Mouse (Mus musculus) right cerebral cortex, postnatal 14 days (tissue): Measurements from ENCODE around the gene Nup35.

ENCODE experiments used
- DNase-seq: peaks from one replicate; pipeline ENCODE4 v3.0.0; 2022

Nup35 gene

GRCm38 (mm10) chr2:80616854-80617737 is at the start of gene Nup35, which contains the start of gene Dusp19:
Gene Nup35, plus strand, starts transcription at chr2:80617236.
Gene Dusp19, plus strand, starts transcription at chr2:80617045.
- DNase-seq = peak; percentile 91

GRCm38 (mm10) chr2:80567411-80567810 is 49.6 kb upstream of the Nup35 start:
- DNase-seq = no peak

- no peak for DNase-seq
Observed at GRCm38 (mm10) chr2:80570656-80571055, 46.4 kb upstream of the Nup35 start.

DNA sequence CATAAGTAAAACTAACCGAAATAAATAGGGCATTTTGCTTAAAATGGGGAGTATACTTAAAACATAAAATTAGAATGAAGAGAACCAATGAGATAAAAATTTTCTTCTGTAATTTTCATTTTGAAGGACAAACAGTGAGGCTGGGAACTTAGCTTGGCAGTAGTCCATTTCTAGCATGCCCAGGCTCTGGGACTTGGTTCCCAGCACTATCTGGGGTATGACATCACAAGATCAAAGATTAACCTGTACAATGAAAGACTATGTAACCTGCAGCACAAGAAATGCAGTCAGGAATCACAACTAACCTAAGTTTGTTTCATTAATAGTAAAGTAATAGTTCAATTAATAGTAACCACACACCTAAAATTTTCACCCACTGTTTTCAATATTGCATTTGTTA is 39.8 kb upstream of the Nup35 start:
- DNase-seq = no peak

GRCm38 (mm10) chr2:80579253-80579891 is 37.7 kb upstream of the Nup35 start:
- DNase-seq = no peak

DNA sequence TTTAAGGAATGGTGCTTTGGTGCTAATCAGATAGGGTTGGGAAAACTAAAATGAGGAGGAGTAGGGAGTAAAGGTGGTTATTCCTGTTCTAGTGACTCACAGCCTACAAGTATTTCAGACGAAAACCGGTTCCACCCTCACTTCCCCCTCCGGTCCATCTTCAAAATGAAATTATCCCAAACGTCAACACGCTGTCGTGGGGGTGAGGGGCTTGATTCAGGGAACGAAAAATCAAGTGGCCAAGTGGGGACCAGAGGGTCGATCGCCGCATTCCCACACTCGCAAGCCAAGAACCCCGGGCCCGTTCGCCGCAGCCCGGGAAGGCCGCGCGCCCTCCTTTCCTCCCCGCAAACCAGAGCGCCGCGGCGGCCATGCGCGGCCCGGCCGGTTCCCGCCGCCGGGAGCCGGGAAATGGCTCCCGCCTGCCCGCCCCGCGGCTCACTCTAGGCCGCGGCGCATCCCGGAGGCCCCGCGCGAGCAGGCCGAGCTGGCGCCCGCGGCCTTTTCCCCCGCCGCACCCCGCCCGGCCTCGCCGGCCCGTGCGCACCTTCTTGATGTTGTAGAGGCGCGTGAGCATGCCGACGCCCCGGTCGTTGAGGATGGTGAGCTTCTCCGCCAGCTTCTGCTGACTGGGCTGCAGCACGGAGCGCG is 36.6 kb upstream of the Nup35 start:
- peak; percentile 31 for DNase-seq

GRCm38 (mm10) chr2:80581043-80581711 is 35.9 kb upstream of the Nup35 start, which contains the start of gene Nckap1:
Gene Nckap1, minus strand, starts transcription at chr2:80581380.
- peak; percentile 86 for DNase-seq

DNA sequence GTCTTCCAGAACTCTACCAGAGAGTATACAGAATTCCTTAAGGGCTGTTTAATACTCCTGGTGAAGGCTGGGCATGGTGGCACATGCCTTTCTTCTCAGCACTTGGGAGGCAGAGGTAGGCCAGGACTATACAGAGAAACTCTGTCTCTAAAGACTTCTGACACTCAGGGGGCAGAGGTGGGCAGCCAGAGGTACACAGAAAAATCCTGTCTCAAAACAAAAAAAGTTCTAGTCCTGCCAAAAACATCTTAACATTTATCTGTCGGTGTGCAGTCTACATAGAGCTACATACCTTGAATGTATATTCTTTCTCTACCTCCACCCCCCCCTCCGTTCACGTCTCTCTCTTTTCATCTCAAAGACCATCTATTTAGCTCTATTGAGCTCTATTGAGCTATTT is 34.7 kb upstream of the Nup35 start:
- DNase-seq = no peak

GRCm38 (mm10) chr2:80594215-80594918 is 22.7 kb upstream of the Nup35 start:
- peak; percentile 28 for DNase-seq

- DNase-seq = no peak
Observed at GRCm38 (mm10) chr2:80596960-80597359, 20.1 kb upstream of the Nup35 start.

GRCm38 (mm10) chr2:80599850-80600249 is 17.2 kb upstream of the Nup35 start:
- DNase-seq = no peak

DNA sequence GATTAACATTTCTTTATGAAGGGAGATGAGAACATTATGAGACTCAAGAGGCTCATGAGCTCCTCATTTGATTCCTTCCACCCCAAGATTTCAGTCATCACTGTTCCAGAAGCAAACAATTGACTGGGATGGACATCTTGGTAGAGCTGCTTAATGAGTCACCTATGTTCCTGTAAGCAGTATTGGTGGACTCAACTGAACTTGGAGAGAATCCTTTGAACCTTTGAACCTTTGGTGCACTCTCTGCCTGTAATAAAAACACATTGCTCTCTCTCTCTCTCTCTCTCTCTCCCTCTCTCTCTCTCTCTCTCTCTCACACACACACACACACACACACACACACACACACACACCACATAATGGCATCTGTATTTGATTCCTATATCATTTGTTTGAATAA is 16.4 kb upstream of the Nup35 start:
- DNase-seq = no peak

GRCm38 (mm10) chr2:80602756-80603155 is 14.3 kb upstream of the Nup35 start:
- DNase-seq = no peak

GRCm38 (mm10) chr2:80603771-80604426 is 13.1 kb upstream of the Nup35 start:
- DNase-seq = peak; percentile 26

- DNase-seq = no peak
Observed at GRCm38 (mm10) chr2:80612286-80612685, 4.8 kb upstream of the Nup35 start.

- peak; percentile 21 for DNase-seq
Observed at GRCm38 (mm10) chr2:80612796-80613195, 4.2 kb upstream of the Nup35 start.

- DNase-seq = no peak
Observed at GRCm38 (mm10) chr2:80618991-80619390, 2.0 kb downstream of the Nup35 start.

GRCm38 (mm10) chr2:80621921-80622320 is 4.9 kb downstream of the Nup35 start:
- DNase-seq = no peak

GRCm38 (mm10) chr2:80624523-80624922 is 7.5 kb downstream of the Nup35 start:
- DNase-seq = no peak

DNA sequence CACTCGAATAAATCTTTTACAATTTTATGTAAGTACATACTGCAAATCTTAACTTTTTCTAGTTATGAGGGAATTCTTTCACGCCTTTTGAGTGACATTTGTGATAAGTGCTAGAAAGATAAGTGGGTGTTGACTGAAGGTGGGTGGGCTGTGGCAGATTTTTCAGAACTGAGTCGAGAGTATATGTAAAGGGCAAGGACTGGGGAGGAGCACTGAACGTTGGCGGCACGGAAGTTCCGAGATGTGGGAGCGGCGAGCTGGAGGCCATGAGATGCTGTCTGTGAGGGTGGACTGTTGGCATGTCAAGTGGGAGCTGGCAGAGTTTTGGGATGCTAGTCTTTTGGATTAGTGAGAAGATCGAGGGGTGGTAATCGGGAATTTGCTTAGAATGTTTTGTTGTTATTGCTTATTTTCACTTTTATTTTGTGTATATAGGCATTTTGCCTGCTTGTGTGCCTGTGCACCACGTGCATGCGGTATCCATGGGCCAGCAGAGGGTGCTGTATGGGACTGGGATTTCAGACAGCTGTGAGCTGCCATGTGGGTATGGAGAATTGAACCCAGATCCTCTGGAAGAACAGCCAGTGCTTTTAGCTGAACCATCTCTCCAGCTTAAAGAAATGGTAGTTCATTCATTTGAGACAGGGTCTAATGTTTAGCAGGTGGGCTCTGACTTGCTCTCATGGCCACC is 15.4 kb downstream of the Nup35 start:
- no peak for DNase-seq
